Mouse (Mus musculus) embryonic facial prominence, embryonic 15.5 days (tissue): ENCODE data around the gene Slc38a3. TPM values are rescaled to one million over a fixed set of nuclear protein-coding genes. Genes with fewer than 3 reads are reported as not detected.

Experiments used
- ATAC-seq: fragments of 200-750 bp; cut with Nextera tagmentation; 2 replicates; pipeline ENCODE4 v1.8.0; 2017; ENCODE audit warnings: low read depth, moderate TSS enrichment; ENCODE audit not compliant: insufficient number of reproducible peaks, low FRiP score, low TSS enrichment
- H3K27ac ChIP-seq: fragments of 300-500 bp; sonication (generic); replicated peaks from 2 replicates; pipeline ENCODE4 v1.5.1; 2015; ENCODE audit warnings: mild to moderate bottlenecking, inconsistent platforms
- H3K27me3 ChIP-seq: fragments of 300-500 bp; sonication (generic); 2 replicates; pipeline ENCODE4 v1.6.1; 2015; ENCODE audit warnings: inconsistent platforms
- H3K36me3 ChIP-seq: fragments of 300-500 bp; sonication (generic); 2 replicates; pipeline ENCODE4 v1.6.1; 2015; ENCODE audit warnings: mild to moderate bottlenecking, inconsistent platforms
- H3K4me1 ChIP-seq: fragments of 300-500 bp; sonication (generic); 2 replicates; pipeline ENCODE4 v1.6.1; 2015; ENCODE audit warnings: inconsistent platforms
- H3K4me2 ChIP-seq: fragments of 300-500 bp; sonication (generic); replicated peaks from 2 replicates; pipeline ENCODE4 v1.6.1; 2015; ENCODE audit warnings: mild to moderate bottlenecking, inconsistent platforms
- H3K4me3 ChIP-seq: fragments of 300-500 bp; sonication (generic); replicated peaks from 2 replicates; pipeline ENCODE4 v1.5.1; 2015; ENCODE audit warnings: mild to moderate bottlenecking, inconsistent platforms
- H3K9ac ChIP-seq: fragments of 300-500 bp; sonication (generic); 2 replicates; pipeline ENCODE4 v1.6.1; 2015; ENCODE audit warnings: inconsistent platforms
- H3K9me3 ChIP-seq: fragments of 300-500 bp; sonication (generic); replicated peaks from 2 replicates; pipeline ENCODE4 v1.6.1; 2016; ENCODE audit warnings: inconsistent platforms
- WGBS: fragments of 180-500 bp; shearing (Covaris S2); methylation state at CpG from one replicate; pipeline ENCODE4 v1.1.7; 2015; 5-methylcytosine and 5-hydroxymethylcytosine counted together
- polyA plus RNA-seq: library from polyadenylated mRNA; unstranded; fragments of >200 nt; fragmentation: Nextera tagmentation; extraction: Ambion mirVana; gene quantifications from 2 replicates; pipeline ENCODE4 v1.2.1, GENCODE M21; 2015

Slc38a3 gene
- polyA plus RNA-seq, 1 experiment from 2014 or later: 4.2 TPM

DNA sequence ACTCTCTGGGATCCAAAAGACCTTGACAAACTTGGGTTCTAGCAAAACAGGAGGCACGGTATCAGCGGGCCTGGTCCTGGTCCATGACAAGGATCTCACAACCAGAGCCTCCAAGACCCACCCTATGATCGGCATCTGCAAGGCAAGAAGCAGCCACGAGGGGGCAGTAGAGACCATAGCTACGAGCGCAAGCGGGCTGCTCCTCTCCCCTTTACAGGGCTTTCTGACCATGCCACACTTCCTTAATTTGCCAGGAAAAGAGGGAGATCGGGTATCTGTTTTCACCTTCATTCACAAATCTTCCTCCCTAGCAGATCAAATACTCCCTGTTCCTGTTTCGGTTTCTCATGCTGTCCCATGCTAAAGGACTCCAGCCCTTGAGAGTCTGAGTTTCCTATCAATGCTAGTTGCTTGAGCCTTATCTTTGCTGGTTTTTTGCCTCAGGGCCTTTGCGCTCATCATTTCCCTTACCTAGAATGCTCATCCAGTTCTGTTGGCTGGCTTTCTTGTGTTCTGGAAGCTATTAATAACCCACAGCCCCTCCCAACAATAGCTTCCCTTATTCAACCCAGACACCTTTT is 67.2 kb downstream of the Slc38a3 start:
- peak; percentile 23; the same call in 1 of the 2 replicates for ATAC-seq
- Histone ChIP-seq H3K9me3 (no peaks in the 10 kb centered on the region), H3K4me1 (peaks cover 47% of the 10 kb centered on the region), H3K4me3 (no peak overlapping the region), H3K36me3 (no peaks in the 10 kb centered on the region), H3K27ac (peak overlapping the region; percentile 45; the same call in 1 of the 2 replicates), H3K4me2 (0 out of 2 replicates have a peak overlapping the region, but pooled peaks have one; percentile 4), H3K9ac (0 out of 2 replicates have a peak overlapping the region, but pooled peaks have one; percentile 9), H3K27me3 (no peaks in the 10 kb centered on the region)
- 7% methylated on average over 10 of the region's 10 CpGs for WGBS

- no peak overlapping the region for H3K4me2 ChIP-seq
- no peak overlapping the region for H3K9ac ChIP-seq
- 86% methylated on average over 11 of the region's 11 CpGs for WGBS
- H3K4me1 ChIP-seq: peaks cover 38% of the 10 kb centered on the region
- no peaks in the 10 kb centered on the region for H3K36me3 ChIP-seq
- ATAC-seq: no peak
- H3K9me3 ChIP-seq: no peaks in the 10 kb centered on the region
- no peak overlapping the region for H3K27ac ChIP-seq
- H3K4me3 ChIP-seq: no peak overlapping the region
- no peaks in the 10 kb centered on the region for H3K27me3 ChIP-seq
Measured at GRCm38 (mm10) chr9:107601275-107601674, 68.1 kb downstream of the Slc38a3 start.

DNA sequence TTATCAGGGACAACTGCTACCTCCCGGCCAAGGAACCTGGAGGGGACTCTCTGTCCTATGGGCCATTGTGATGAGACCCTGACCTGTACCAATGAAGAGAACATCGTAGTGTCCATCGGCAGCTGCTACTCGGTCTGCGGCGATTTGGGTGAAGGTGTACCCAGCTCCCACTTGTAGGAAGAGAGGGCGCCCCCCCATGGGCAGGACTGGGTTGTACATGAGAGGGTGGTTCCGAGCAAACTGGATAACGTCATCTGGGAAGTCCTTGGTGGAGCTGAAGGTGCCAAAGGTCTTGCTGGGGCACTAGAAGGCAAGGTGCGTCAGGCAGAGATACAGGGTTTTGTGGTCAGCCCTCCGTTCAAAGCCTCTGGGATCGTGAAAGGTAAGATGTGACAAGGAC is 68.6 kb downstream of the Slc38a3 start:
- Histone ChIP-seq H3K27ac (no peak overlapping the region), H3K9ac (no peak overlapping the region), H3K9me3 (no peaks in the 10 kb centered on the region), H3K27me3 (no peaks in the 10 kb centered on the region), H3K4me3 (no peak overlapping the region), H3K4me2 (no peak overlapping the region), H3K4me1 (peaks cover 35% of the 10 kb centered on the region), H3K36me3 (no peaks in the 10 kb centered on the region)
- no peak for ATAC-seq
- 78% methylated on average over 12 of the region's 12 CpGs for WGBS

Other genes with a start within 250 kb of the Slc38a3 start
- 51.6 and 53.3 TPM in 2 replicates for gene Tmem115, start 135.6 kb downstream of the Slc38a3 start, polyA plus RNA-seq
- 26.4 and 26.8 TPM in 2 replicates for gene Cyb561d2, start 127.3 kb downstream of the Slc38a3 start, polyA plus RNA-seq
- gene Nprl2, start 127.3 kb downstream of the Slc38a3 start, polyA plus RNA-seq: 41.9 and 48.0 TPM in 2 replicates
- 10.7 and 25.9 TPM in 2 replicates for gene Zmynd10, start 122.2 kb downstream of the Slc38a3 start, polyA plus RNA-seq
- 82.0 and 87.7 TPM in 2 replicates for gene Rassf1, start 118.0 kb downstream of the Slc38a3 start, polyA plus RNA-seq
- 42.9 and 43.6 TPM in 2 replicates for gene Tusc2, start 106.3 kb downstream of the Slc38a3 start, polyA plus RNA-seq
- 97.5 and 98.4 TPM in 2 replicates for gene Hyal2, start 101.6 kb downstream of the Slc38a3 start, polyA plus RNA-seq
- gene Hyal1, start 92.6 kb downstream of the Slc38a3 start, polyA plus RNA-seq: 14.5 and 15.7 TPM in 2 replicates
- 21.5 and 22.8 TPM in 2 replicates for gene Naa80, start 90.6 kb downstream of the Slc38a3 start, polyA plus RNA-seq
- gene Hyal3, start 88.7 kb downstream of the Slc38a3 start, polyA plus RNA-seq: 2.0 TPM in 2 replicates
- gene Ifrd2, start 81.9 kb downstream of the Slc38a3 start, polyA plus RNA-seq: 46.8 and 47.1 TPM in 2 replicates
- 21.2 and 22.7 TPM in 2 replicates for gene Sema3b, start 60.3 kb downstream of the Slc38a3 start, polyA plus RNA-seq
- 458 and 459 TPM in 2 replicates for gene Gnai2, start 34.2 kb downstream of the Slc38a3 start, polyA plus RNA-seq
- 1.9 and 3.4 TPM in 2 replicates for gene Gnat1, start 10.2 kb upstream of the Slc38a3 start, polyA plus RNA-seq
- 40.6 and 44.6 TPM in 2 replicates for gene Sema3f, start 40.9 kb upstream of the Slc38a3 start, polyA plus RNA-seq
- 198 and 218 TPM in 2 replicates for gene Rbm5, start 101.5 kb upstream of the Slc38a3 start, polyA plus RNA-seq
- 75.7 and 77.6 TPM in 2 replicates for gene Rbm6, start 203.7 kb upstream of the Slc38a3 start, polyA plus RNA-seq
- gene Mon1a, start 218.6 kb upstream of the Slc38a3 start, polyA plus RNA-seq: 17.2 and 18.2 TPM in 2 replicates
- gene Mst1r, start 237.3 kb upstream of the Slc38a3 start, polyA plus RNA-seq: 7.4 and 7.7 TPM in 2 replicates